Mouse (Mus musculus): ENCODE data around the gene Vmn1r29. TPM values are rescaled to one million over a fixed set of nuclear protein-coding genes. Genes with fewer than 3 reads are reported as not detected.

Vmn1r29 gene
- not detected in 2 replicates for polyA plus RNA-seq (2012; rRNA removed)

DNA sequence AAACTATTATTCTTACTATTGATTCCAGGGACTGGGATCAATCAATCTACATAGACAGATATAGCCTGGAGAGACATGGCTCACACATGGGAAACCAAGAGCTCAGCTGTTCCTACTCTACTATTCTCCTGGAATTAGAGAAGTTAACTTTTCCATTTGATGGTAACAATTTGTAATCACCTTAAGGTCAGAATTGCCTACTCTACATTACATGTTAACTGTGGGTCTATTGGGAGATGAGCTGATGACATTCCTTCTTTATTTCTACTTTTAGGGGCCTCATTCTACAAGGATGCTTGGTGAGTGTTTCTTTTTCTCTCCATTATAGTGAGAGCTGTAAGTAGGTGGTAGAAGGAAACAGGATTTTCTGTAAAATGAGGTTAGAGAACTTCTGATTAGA lies at the start of gene Vmn1r29:
Gene Vmn1r29 (plus strand): TSS at position 301 of the 400 bp plus-strand sequence.

DNA sequence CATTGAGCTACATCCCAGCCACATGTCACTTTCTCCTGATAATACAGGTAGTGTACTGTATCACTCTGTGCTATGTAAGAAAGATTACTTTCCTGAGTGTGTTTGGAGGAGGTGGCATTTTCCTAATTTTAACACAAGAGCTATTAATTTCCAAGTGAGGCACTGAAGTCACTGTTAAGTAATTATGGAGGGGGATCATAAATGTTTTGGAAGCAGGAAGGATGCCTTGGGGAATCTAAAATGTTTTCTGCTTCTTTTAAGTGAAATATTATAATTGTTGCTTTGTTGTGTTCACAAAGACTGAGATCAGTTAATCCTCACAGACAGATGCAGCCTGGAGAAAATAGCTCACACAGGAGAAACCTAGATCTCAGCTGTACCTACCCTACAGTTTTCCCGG lies 39.6 kb upstream of the Vmn1r29 start, which contains the start of gene Vmn1r28:
Gene Vmn1r28 (plus strand): TSS at position 301 of the 400 bp plus-strand sequence.

Other genes with a start within 250 kb of the Vmn1r29 start
- gene Vmn1r27, start 82.7 kb upstream of the Vmn1r29 start, polyA plus RNA-seq (2012; rRNA removed), result not detected in 2 replicates
- not detected in 2 replicates for gene Vmn1r28, start 39.5 kb upstream of the Vmn1r29 start, polyA plus RNA-seq (2012; rRNA removed)
- not detected in 2 replicates for gene Vmn1r30, start 141.8 kb downstream of the Vmn1r29 start, polyA plus RNA-seq (2012; rRNA removed)
- gene Vmn1r31, start 173.8 kb downstream of the Vmn1r29 start, polyA plus RNA-seq (2012; rRNA removed), result not detected in 2 replicates